Mouse (Mus musculus) bone marrow, adult 2 months (tissue): Measurements from ENCODE around the gene Cnst. TPM values are rescaled to one million over a fixed set of nuclear protein-coding genes. Genes with fewer than 3 reads are reported as not detected.
A peak's percentile ranks its signal among the peaks of the same experiment; 100 is the strongest.

Experiments used
- H3K27ac ChIP-seq: fragments of 200-500 bp; 2 replicates; pipeline ENCODE4 v1.5.1; 2012; ENCODE audit warnings: low read depth, mild to moderate bottlenecking, control low read depth, inconsistent platforms, low read length; ENCODE audit not compliant: control insufficient read depth, poor library complexity, insufficient read depth
- H3K4me1 ChIP-seq: fragments of 200-500 bp; 2 replicates; pipeline ENCODE4 v1.6.1; 2011; ENCODE audit warnings: low read length; ENCODE audit not compliant: control insufficient read depth, insufficient read depth
- H3K4me3 ChIP-seq: fragments of 200-500 bp; replicated peaks from 2 replicates; pipeline ENCODE3; 2011; ENCODE audit warnings: mild to moderate bottlenecking, low read depth, low read length, control low read depth; ENCODE audit not compliant: control insufficient read depth
- CTCF ChIP-seq: fragments of 200-500 bp; IDR thresholded peaks from 2 replicates; pipeline ENCODE4 v1.5.1; 2011; ENCODE audit warnings: low read length, control low read depth; ENCODE audit not compliant: control insufficient read depth, insufficient read depth
- POLR2A ChIP-seq: fragments of 200-500 bp; IDR thresholded peaks from 2 replicates; pipeline ENCODE4 v1.6.1; 2011; ENCODE audit warnings: low read depth, mild to moderate bottlenecking, control low read depth, low read length, borderline replicate concordance; ENCODE audit not compliant: control insufficient read depth
- WGBS: fragments of 180-500 bp; shearing (Covaris S2); methylation state at CpG from one replicate; pipeline ENCODE4 v1.1.7; 2018; 5-methylcytosine and 5-hydroxymethylcytosine counted together
- polyA plus RNA-seq: library from polyadenylated mRNA; stranded (reverse); fragments of >200 nt; gene quantifications from 2 replicates; pipeline ENCODE4 v1.2.4, GENCODE M21; 2011; ENCODE audit warnings: low replicate concordance; ENCODE audit not compliant: missing spikeins, insufficient read depth, insufficient read length

Cnst gene
- polyA plus RNA-seq, 1 experiment, result 25.1 TPM

GRCm38 (mm10) chr1:179591639-179592038 lies 45.5 kb downstream of the Cnst start:
- H3K4me1 ChIP-seq, result no peaks in the 10 kb centered on the region; the same call in 1 of the 2 replicates
- TF ChIP-seq CTCF (no peak), POLR2A (no peak)
- H3K4me3 ChIP-seq, result no peak overlapping the region
- H3K27ac ChIP-seq, result no peak overlapping the region
- 88% methylated on average over 12 of the region's 12 CpGs for WGBS

- Histone ChIP-seq H3K27ac (no peak overlapping the region), H3K4me1 (no peaks in the 10 kb centered on the region; the same call in 1 of the 2 replicates), H3K4me3 (no peak overlapping the region)
- TF ChIP-seq CTCF, result no peak
- TF ChIP-seq POLR2A, result no peak
- 89% methylated on average over 2 of the region's 2 CpGs for WGBS
Observed at GRCm38 (mm10) chr1:179592143-179592542, 46.0 kb downstream of the Cnst start.

- 87% methylated on average over 7 of the region's 7 CpGs for WGBS
- H3K4me1 ChIP-seq, result no peaks in the 10 kb centered on the region; the same call in 1 of the 2 replicates
- H3K27ac ChIP-seq, result no peak overlapping the region
- no peak overlapping the region for H3K4me3 ChIP-seq
- TF ChIP-seq CTCF (peak; percentile 52; the same call in 1 of the 2 replicates), POLR2A (no peak)
Observed at GRCm38 (mm10) chr1:179592972-179593371, 46.8 kb downstream of the Cnst start.

- no peak overlapping the region for H3K4me3 ChIP-seq
- TF ChIP-seq CTCF (no peak), POLR2A (no peak)
- H3K4me1 ChIP-seq, result no peaks in the 10 kb centered on the region
- H3K27ac ChIP-seq, result no peak overlapping the region
- WGBS, result 93% methylated on average over 6 of the region's 6 CpGs
Observed at GRCm38 (mm10) chr1:179598386-179598785, 52.2 kb downstream of the Cnst start.

GRCm38 (mm10) chr1:179604526-179604925 lies 58.4 kb downstream of the Cnst start:
- no peak overlapping the region for H3K4me3 ChIP-seq
- WGBS, result 76% methylated on average over 3 of the region's 3 CpGs
- H3K4me1 ChIP-seq, result no peaks in the 10 kb centered on the region; the same call in 1 of the 2 replicates
- TF ChIP-seq CTCF, result no peak
- H3K27ac ChIP-seq, result no peak overlapping the region

GRCm38 (mm10) chr1:179606004-179606723 lies 60.0 kb downstream of the Cnst start:
- Histone ChIP-seq H3K4me3 (no peak overlapping the region), H3K4me1 (no peaks in the 10 kb centered on the region; the same call in 1 of the 2 replicates), H3K27ac (no peak overlapping the region)
- 78% methylated on average over 9 of the region's 9 CpGs for WGBS
- no peak for TF ChIP-seq POLR2A
- TF ChIP-seq CTCF, result no peak

GRCm38 (mm10) chr1:179608521-179608920 lies 62.4 kb downstream of the Cnst start:
- Histone ChIP-seq H3K4me3 (no peak overlapping the region), H3K4me1 (no peaks in the 10 kb centered on the region; the same call in 1 of the 2 replicates), H3K27ac (no peak overlapping the region)
- 92% methylated on average over 8 of the region's 8 CpGs for WGBS
- TF ChIP-seq POLR2A, result no peak
- TF ChIP-seq CTCF, result no peak

GRCm38 (mm10) chr1:179609724-179610505 lies 63.7 kb downstream of the Cnst start:
- 90% methylated on average over 26 of the region's 26 CpGs for WGBS
- Histone ChIP-seq H3K27ac (no peak overlapping the region), H3K4me3 (no peak overlapping the region), H3K4me1 (no peaks in the 10 kb centered on the region; the same call in 1 of the 2 replicates)
- TF ChIP-seq CTCF (no peak), POLR2A (no peak)
